Mouse (Mus musculus) forelimb bud, embryonic 11.5 days (tissue): ENCODE measurements around the gene Calm4.
"Not testable (repeated sequence)": the region's sequence is repeated elsewhere in the genome, so short reads cannot be mapped to it uniquely, and the experiment has no call there.

Experiments used
- DNase-seq: peaks from one replicate; pipeline ENCODE4 v3.0.0-alpha.2; 2012; ENCODE audit warnings: low read depth, low spot score

The Calm4 gene

GRCm38 (mm10) chr13:3837312-3837807 lies at the start of gene Calm4:
Gene Calm4 (plus strand): TSS chr13:3837757.
- not testable (repeated sequence) for DNase-seq

- DNase-seq, result no peak
Measured at GRCm38 (mm10) chr13:3788588-3788987, 49.0 kb upstream of the Calm4 start.

- peak; percentile 18 for DNase-seq
Measured at GRCm38 (mm10) chr13:3789531-3789930, 48.0 kb upstream of the Calm4 start.

GRCm38 (mm10) chr13:3796649-3797048 lies 40.9 kb upstream of the Calm4 start:
- DNase-seq, result no peak

- no peak for DNase-seq
Measured at GRCm38 (mm10) chr13:3798751-3799150, 38.8 kb upstream of the Calm4 start.

- peak; percentile 28 for DNase-seq
Measured at GRCm38 (mm10) chr13:3799386-3799785, 38.2 kb upstream of the Calm4 start.

GRCm38 (mm10) chr13:3804186-3804585 lies 33.4 kb upstream of the Calm4 start, which contains the start of gene Calml3:
Gene Calml3 (minus strand): TSS chr13:3804316.
- no peak for DNase-seq

- no peak for DNase-seq
Measured at GRCm38 (mm10) chr13:3805132-3805531, 32.4 kb upstream of the Calm4 start.

- no peak for DNase-seq
Measured at GRCm38 (mm10) chr13:3805638-3806037, 31.9 kb upstream of the Calm4 start.

- DNase-seq, result no peak
Measured at GRCm38 (mm10) chr13:3807131-3807827, 30.3 kb upstream of the Calm4 start.

- no peak for DNase-seq
Measured at GRCm38 (mm10) chr13:3818012-3818739, 19.4 kb upstream of the Calm4 start.

- no peak for DNase-seq
Measured at GRCm38 (mm10) chr13:3818740-3819076, 18.8 kb upstream of the Calm4 start.

GRCm38 (mm10) chr13:3822105-3822504 lies 15.5 kb upstream of the Calm4 start:
- no peak for DNase-seq

- DNase-seq, result no peak
Measured at GRCm38 (mm10) chr13:3825726-3826125, 11.8 kb upstream of the Calm4 start.

- DNase-seq, result no peak
Measured at GRCm38 (mm10) chr13:3831546-3831945, 6.0 kb upstream of the Calm4 start.

- DNase-seq, result no peak
Measured at GRCm38 (mm10) chr13:3831994-3832393, 5.6 kb upstream of the Calm4 start.

- DNase-seq, result no peak
Measured at GRCm38 (mm10) chr13:3832450-3832849, 5.1 kb upstream of the Calm4 start.

GRCm38 (mm10) chr13:3833644-3834043 lies 3.9 kb upstream of the Calm4 start:
- DNase-seq, result not testable (repeated sequence)

GRCm38 (mm10) chr13:3840662-3841061 lies 3.1 kb downstream of the Calm4 start:
- not testable (repeated sequence) for DNase-seq

- DNase-seq, result no peak
Measured at GRCm38 (mm10) chr13:3850330-3850729, 12.8 kb downstream of the Calm4 start.

- not testable (repeated sequence) for DNase-seq
Measured at GRCm38 (mm10) chr13:3853648-3854333, 16.2 kb downstream of the Calm4 start, which contains the start of gene Calm5. Gene Calm5 (plus strand): TSS chr13:3854173.

- no peak for DNase-seq
Measured at GRCm38 (mm10) chr13:3854856-3855255, 17.3 kb downstream of the Calm4 start.
